ENCODE assay signal across 23 mouse cellular contexts in the genomic region with DNA sequence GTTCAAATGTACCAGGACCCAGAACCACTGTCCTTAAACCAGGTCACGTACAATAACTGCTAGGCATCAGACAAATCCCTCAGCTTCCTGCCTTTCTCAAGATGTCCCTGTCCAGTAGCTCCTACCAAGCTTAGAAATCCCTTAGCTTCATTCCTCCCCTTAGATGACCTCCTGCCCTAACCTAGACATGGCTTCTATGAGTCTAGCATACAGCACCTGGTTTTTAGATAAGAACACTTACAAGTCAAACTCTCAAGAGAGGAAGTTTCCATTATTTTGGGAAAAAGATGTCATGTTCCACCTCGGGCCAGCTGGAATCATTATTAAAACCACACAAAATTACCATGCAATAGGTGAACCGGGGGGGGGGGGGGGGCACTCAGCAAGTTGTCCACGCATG.
"Had no signal": no experiment of that assay in that cellular context is flagged by ENCODE, and none has a peak within 500 bp of the region (broad histone marks: within the 10 kb centered on the region; RNA-seq: fewer than 3 reads in every experiment).

No protein-coding gene starts in this region.

- H3K4me1 ChIP-seq: hindbrain, embryonic 13.5 days; hindbrain, embryonic 15.5 days; liver, embryonic 13.5 days; liver, embryonic 15.5 days had no signal

- ATAC-seq: hindbrain, postnatal 0 days; intestine, embryonic 16.5 days; liver, postnatal 0 days had no signal

- H3K4me2 ChIP-seq: hindbrain, embryonic 13.5 days; hindbrain, embryonic 15.5 days; kidney, embryonic 15.5 days; limb, embryonic 12.5 days; liver, embryonic 11.5 days; liver, embryonic 13.5 days; liver, embryonic 15.5 days had no signal

- H3K9me3 ChIP-seq: hindbrain, embryonic 13.5 days; hindbrain, embryonic 15.5 days; kidney, embryonic 15.5 days; limb, embryonic 12.5 days; liver, embryonic 13.5 days; liver, embryonic 15.5 days had no signal

- H3K4me3 ChIP-seq: hindbrain, embryonic 13.5 days; hindbrain, embryonic 15.5 days; kidney, embryonic 15.5 days; limb, embryonic 12.5 days; liver, embryonic 13.5 days; liver, embryonic 15.5 days had no signal

- DNase-seq: gastrocnemius, postnatal 14 days; gastrocnemius, postnatal 36 days; heart, postnatal 10 days; kidney, adult 11 months; kidney, adult 2 months; kidney, adult 9 months; kidney, postnatal 14 days; kidney, postnatal 36 days; layer of hippocampus, adult 9-11 months; layer of hippocampus, postnatal 36 days; left cerebral cortex, postnatal 4 days; liver; liver, embryonic 13.5 days; liver, postnatal 0 days had no signal

- H3K27ac ChIP-seq: hindbrain, embryonic 13.5 days; hindbrain, embryonic 15.5 days; hindbrain, postnatal 0 days; kidney, embryonic 15.5 days; kidney, postnatal 0 days; liver, embryonic 13.5 days; liver, embryonic 15.5 days had no signal

- H3K36me3 ChIP-seq: hindbrain, embryonic 13.5 days; hindbrain, embryonic 15.5 days; kidney, embryonic 15.5 days; limb, embryonic 12.5 days; liver, embryonic 13.5 days; liver, embryonic 15.5 days had no signal

- H3K27me3 ChIP-seq: hindbrain, embryonic 13.5 days; hindbrain, embryonic 15.5 days; kidney, embryonic 15.5 days; limb, embryonic 12.5 days; liver, embryonic 13.5 days; liver, embryonic 15.5 days had no signal

- H3K9ac ChIP-seq: hindbrain, embryonic 13.5 days; hindbrain, embryonic 15.5 days; kidney, embryonic 15.5 days; limb, embryonic 12.5 days; liver, embryonic 13.5 days; liver, embryonic 15.5 days; liver, postnatal 0 days had no signal
